Mouse (Mus musculus) bone marrow macrophage, adult 2 months (primary cell): ENCODE measurements around the gene Slc9c1.

ENCODE experiments used
- CTCF ChIP-seq: IDR thresholded peaks from 2 replicates; pipeline ENCODE4 v1.5.1; 2012; ENCODE audit warnings: low read depth, mild to moderate bottlenecking, low read length, moderate library complexity
- POLR2A ChIP-seq: IDR thresholded peaks from 2 replicates; pipeline ENCODE4 v1.6.1; 2012; ENCODE audit warnings: mild to moderate bottlenecking, low read depth, low read length, borderline replicate concordance

DNA sequence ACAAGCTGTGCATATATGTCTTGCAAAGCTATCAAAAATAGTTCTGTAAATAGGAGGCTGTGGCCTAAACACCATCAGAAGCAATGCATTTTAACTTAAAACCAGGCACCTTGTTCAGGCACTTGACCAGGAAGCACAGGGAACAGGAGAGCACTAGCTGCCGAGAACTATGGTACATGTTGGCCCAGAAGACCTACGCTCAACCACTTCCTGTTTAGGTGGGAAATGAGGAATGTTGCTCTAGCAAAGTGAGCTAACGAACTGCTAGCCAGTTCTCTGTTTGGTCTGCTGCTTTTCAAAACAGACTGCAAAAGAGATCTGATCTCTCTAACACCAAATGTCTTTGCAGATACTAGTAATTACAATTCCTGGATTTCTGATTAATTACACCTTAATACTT is 9.2 kb downstream of the Slc9c1 start:
- TF ChIP-seq POLR2A: no peak
- no peak for TF ChIP-seq CTCF
